Mouse (Mus musculus): ENCODE data around the gene Plxnb1.
"Not testable (repeated sequence)": the region's sequence is repeated elsewhere in the genome, so short reads cannot be mapped to it uniquely, and the experiment has no call there.

The Plxnb1 gene

GRCm38 (mm10) chr9:109140414-109140813 is 45.2 kb downstream of the Plxnb1 start:
- not testable (repeated sequence) for DNase-seq (ENCODE audit: low read depth, low spot score)

DNA sequence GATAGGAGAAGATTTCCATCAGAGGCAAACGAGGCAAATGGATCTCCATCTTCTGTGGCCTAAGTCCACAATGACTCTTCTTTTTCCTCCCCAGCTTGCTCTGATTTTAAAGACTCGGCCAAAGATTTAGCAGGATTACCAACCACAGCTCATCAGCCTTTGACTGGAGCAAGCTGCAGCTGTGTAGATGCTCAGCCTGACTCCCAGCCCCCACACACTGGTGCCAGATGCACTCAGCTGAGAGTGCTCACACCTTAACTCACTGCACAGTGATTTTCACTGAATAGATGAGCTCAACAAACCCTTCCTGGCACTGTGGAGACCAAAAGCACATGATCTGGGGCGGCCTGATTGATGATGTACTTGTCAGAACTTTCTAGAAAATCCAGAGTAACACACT is 66.8 kb downstream of the Plxnb1 start, which contains the start of gene Fbxw21:
Gene Fbxw21, minus strand, starts transcription at position 101 of the 400 bp plus-strand sequence.
- DNase-seq (ENCODE audit: low read depth, low spot score), result no peak

DNA sequence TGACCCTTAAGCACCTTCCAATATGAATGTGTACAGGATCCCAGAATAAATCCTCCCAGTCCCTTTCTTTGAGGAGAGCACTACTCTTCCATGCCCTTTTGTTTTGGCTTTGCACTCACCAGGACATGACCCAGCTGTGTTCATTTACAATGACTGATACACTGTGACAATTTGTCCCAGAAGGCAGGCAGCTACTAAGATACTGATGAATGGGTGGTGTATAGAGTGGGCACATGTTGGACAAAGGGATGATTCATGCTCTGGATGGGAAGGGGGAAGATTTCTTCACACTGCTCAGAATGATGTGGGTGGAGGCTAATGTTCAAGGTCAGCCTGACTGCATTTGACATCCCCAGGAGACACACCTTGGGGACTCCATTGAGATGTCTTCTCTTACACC is 72.1 kb downstream of the Plxnb1 start:
- DNase-seq (ENCODE audit: low read depth, low spot score), result no peak
